Mouse (Mus musculus) lung, embryonic 14.5 days (tissue): Measurements from ENCODE around the gene Tfe3. TPM values are rescaled to one million over a fixed set of nuclear protein-coding genes. Genes with fewer than 3 reads are reported as not detected.

Experiments used
- ATAC-seq: fragments of 200-750 bp; cut with Nextera tagmentation; 2 replicates; pipeline ENCODE4 v1.8.0; 2017; ENCODE audit warnings: mild to moderate bottlenecking, moderate TSS enrichment, moderate library complexity; ENCODE audit not compliant: insufficient read depth
- DNase-seq: peaks from one replicate; pipeline ENCODE4 v3.0.0-alpha.2; 2015
- H3K27ac ChIP-seq: fragments of 300-500 bp; sonication (generic); 2 replicates; pipeline ENCODE4 v1.5.1; 2014; ENCODE audit warnings: low read depth, mild to moderate bottlenecking, moderate library complexity
- H3K27me3 ChIP-seq: fragments of 300-500 bp; sonication (generic); 2 replicates; pipeline ENCODE4 v1.6.1; 2014; ENCODE audit warnings: low read length, control low read depth; ENCODE audit not compliant: insufficient read depth
- H3K36me3 ChIP-seq: fragments of 300-500 bp; sonication (generic); 2 replicates; pipeline ENCODE4 v1.6.1; 2014; ENCODE audit warnings: control low read depth; ENCODE audit not compliant: insufficient read depth
- H3K4me1 ChIP-seq: fragments of 300-500 bp; sonication (generic); 2 replicates; pipeline ENCODE4 v1.6.1; 2014; ENCODE audit warnings: antibody characterized with exemption, control low read depth; ENCODE audit not compliant: insufficient read depth
- H3K4me2 ChIP-seq: fragments of 300-500 bp; sonication (generic); 2 replicates; pipeline ENCODE4 v1.6.1; 2014; ENCODE audit warnings: mild to moderate bottlenecking
- H3K4me3 ChIP-seq: fragments of 300-500 bp; sonication (generic); 2 replicates; pipeline ENCODE4 v1.5.1; 2014; ENCODE audit warnings: low read depth, low read length
- H3K9ac ChIP-seq: fragments of 300-500 bp; sonication (generic); 2 replicates; pipeline ENCODE4 v1.6.1; 2014
- H3K9me3 ChIP-seq: fragments of 300-500 bp; sonication (generic); 2 replicates; pipeline ENCODE4 v1.6.1; 2016; ENCODE audit warnings: low read depth, low read length, control low read depth
- CTCF ChIP-seq: IDR thresholded peaks from 2 replicates; pipeline ENCODE4 v1.5.1; 2016; ENCODE audit warnings: antibody characterized with exemption, low read depth
- WGBS: fragments of 180-500 bp; shearing (Covaris S2); extraction: QIAGEN DNeasy Blood & Tissue Kit; methylation state at CpG from one replicate; pipeline ENCODE4 v1.1.7; 2014; 5-methylcytosine and 5-hydroxymethylcytosine counted together
- polyA plus RNA-seq: library from polyadenylated mRNA; unstranded; fragments of >200 nt; fragmentation: Nextera tagmentation; extraction: Ambion mirVana; gene quantifications from 2 replicates; pipeline ENCODE4 v1.2.1, GENCODE M21; 2014

Gene Tfe3
- polyA plus RNA-seq, 1 experiment from 2014 or later = 22.5 TPM

DNA sequence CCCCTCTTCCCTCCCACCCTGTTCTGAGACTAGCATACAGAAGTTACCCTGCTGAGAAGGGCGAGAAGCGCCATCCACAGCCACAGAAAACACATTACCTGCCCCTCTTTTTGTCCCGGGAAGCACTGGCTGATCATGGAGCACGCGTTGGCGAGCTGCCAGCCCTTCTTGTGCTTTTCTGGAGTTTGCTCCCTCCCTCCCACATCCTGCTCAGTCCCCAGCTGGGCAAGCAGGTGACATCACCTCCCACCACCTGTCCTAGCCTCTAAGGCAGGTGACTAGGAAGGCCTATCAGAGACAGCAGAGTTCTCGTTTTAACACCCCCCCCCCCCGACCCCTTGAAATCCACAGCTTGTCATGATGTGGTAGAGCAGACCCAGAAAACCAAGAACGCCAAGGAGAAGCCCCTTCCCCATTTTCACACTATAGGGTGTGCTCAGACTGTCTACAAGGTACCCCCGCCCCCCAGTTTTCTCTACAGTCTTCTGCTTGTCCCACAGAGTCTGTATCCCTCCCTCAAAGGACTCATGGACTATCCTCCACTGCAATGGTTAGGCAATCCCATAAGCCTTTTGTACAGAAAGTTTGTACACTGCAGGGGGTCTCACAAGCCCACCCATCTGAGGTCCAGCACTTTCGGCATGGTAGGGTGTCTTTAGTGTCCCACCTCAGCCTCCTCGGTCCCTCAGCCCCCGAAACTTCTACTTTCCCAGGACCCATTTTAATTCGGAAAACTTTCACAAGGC, 22.9 kb upstream of the Tfe3 start:
- Histone ChIP-seq H3K27ac (peak overlapping the region; percentile 65), H3K4me3 (peak overlapping the region; percentile 15; the same call in 1 of the 2 replicates), H3K4me2 (peak overlapping the region; percentile 41), H3K9me3 (no peaks in the 10 kb centered on the region), H3K36me3 (peaks cover 8% of the 10 kb centered on the region; the same call in 1 of the 2 replicates), H3K27me3 (no peaks in the 10 kb centered on the region), H3K4me1 (no peaks in the 10 kb centered on the region), H3K9ac (no peak overlapping the region)
- peak; percentile 79 for ATAC-seq
- 47% methylated on average over 14 of the region's 14 CpGs for WGBS
- TF ChIP-seq CTCF = no peak
- DNase-seq = peak; percentile 77

DNA sequence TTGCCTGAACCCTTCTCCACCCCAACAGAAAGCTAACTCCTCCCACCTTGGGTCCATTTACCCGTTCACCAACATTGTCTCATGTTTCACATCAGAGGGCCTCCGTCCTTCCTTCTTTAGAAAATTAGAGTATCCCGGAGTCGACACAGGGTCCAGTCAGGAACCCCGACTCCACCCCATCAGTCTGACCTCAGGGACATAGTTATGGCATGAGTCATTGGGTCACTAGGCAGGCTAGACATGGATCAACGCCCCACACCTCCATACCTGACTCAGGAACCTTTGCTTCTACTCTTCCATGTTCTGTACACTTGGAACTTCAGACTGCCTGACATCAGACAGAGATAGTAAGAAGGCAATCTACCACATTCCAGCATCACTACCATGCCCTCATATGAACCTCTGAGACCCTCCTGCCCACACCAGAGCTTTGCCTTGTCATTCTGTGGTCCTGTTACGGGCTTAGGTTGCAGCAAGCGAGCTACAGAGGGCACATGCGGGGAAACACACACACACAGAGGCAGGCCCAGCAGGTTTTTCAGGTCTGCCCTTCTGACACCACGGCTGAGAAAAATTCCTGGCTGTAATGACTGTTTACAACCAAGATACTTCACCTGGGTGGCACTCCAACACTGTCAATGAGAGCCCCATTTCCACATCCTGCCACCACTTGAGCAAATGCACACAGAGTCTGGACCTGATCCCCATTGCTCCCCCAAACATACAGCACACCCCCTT, 22.1 kb upstream of the Tfe3 start:
- H3K4me1 ChIP-seq = no peaks in the 10 kb centered on the region
- H3K4me2 ChIP-seq = peak overlapping the region; percentile 41
- H3K36me3 ChIP-seq = peaks cover 4% of the 10 kb centered on the region; the same call in 1 of the 2 replicates
- H3K27ac ChIP-seq = peak overlapping the region; percentile 63
- H3K27me3 ChIP-seq = no peaks in the 10 kb centered on the region
- H3K4me3 ChIP-seq = peak overlapping the region; percentile 4; the same call in 1 of the 2 replicates
- no peak for TF ChIP-seq CTCF
- WGBS = 46% methylated on average over 10 of the region's 10 CpGs
- no peaks in the 10 kb centered on the region for H3K9me3 ChIP-seq
- DNase-seq (peak; percentile 58), ATAC-seq (peak; percentile 70)
- no peak overlapping the region; the same call in 1 of the 2 replicates for H3K9ac ChIP-seq

- WGBS = 66% methylated on average over 5 of the region's 5 CpGs
- peak overlapping the region; percentile 41 for H3K4me2 ChIP-seq
- no peak overlapping the region for H3K9ac ChIP-seq
- H3K27me3 ChIP-seq = no peaks in the 10 kb centered on the region
- no peak for DNase-seq
- no peak for ATAC-seq
- no peaks in the 10 kb centered on the region for H3K9me3 ChIP-seq
- peak overlapping the region; percentile 17 for H3K4me3 ChIP-seq
- H3K36me3 ChIP-seq = peaks cover 4% of the 10 kb centered on the region; the same call in 1 of the 2 replicates
- no peak for TF ChIP-seq CTCF
- H3K4me1 ChIP-seq = no peaks in the 10 kb centered on the region
- H3K27ac ChIP-seq = 0 out of 2 replicates have a peak overlapping the region, but pooled peaks have one; percentile 63
Measured at GRCm38 (mm10) chrX:7741103-7741502, 21.3 kb upstream of the Tfe3 start.

- Histone ChIP-seq H3K27ac (no peak overlapping the region), H3K27me3 (no peaks in the 10 kb centered on the region), H3K36me3 (no peaks in the 10 kb centered on the region), H3K4me2 (no peak overlapping the region), H3K4me1 (no peaks in the 10 kb centered on the region), H3K4me3 (no peak overlapping the region), H3K9ac (no peak overlapping the region), H3K9me3 (no peaks in the 10 kb centered on the region)
- WGBS = 55% methylated on average over 5 of the region's 5 CpGs
- no peak for ATAC-seq
- DNase-seq = no peak
- TF ChIP-seq CTCF = peak; percentile 30
Measured at GRCm38 (mm10) chrX:7743470-7743869, 18.9 kb upstream of the Tfe3 start.

DNA sequence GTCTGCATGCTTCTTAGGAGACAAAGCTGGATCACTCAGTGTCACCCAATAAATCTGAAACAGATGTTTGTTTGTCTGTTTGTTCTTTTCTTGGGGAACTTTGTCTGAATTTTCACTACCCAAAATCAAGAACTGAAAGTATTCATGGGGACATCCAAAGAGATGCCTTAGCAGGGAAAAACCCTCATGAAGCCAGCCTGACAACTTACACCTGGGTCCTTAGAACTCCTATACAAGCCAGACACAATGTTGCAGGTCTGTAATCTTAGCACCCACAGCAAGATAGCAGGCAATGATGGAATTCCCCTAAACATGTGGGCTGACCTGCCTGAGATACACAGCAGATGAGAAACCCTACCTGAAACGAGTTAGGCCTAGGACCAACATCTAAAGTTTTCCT, 17.4 kb upstream of the Tfe3 start:
- WGBS = 36% methylated on average over 1 of the region's 1 CpGs
- DNase-seq = no peak

DNA sequence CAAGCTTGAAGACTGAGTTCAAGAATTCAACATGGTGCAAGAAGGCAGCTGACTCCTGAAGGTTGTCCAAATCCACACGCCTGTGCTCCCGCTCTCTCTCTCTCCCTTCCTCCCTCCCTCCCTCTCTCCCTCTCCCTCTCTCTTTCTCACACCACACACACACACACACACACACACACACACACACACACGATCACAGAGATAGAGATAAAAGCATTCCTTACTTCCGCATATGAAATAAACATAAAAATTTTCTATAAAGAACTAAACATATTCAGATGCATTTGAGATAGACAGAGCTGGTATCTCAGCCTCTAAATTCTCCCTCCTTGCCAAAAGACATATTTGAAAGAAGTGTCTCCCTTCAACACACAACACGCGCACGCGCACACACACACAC, 16.9 kb upstream of the Tfe3 start:
- Histone ChIP-seq H3K4me2 (no peak overlapping the region), H3K27ac (no peak overlapping the region), H3K27me3 (no peaks in the 10 kb centered on the region), H3K4me3 (no peak overlapping the region), H3K9me3 (no peaks in the 10 kb centered on the region), H3K4me1 (no peaks in the 10 kb centered on the region), H3K9ac (no peak overlapping the region), H3K36me3 (no peaks in the 10 kb centered on the region)
- WGBS = 82% methylated on average over 8 of the region's 8 CpGs
- no peak for ATAC-seq
- DNase-seq = no peak
- no peak for TF ChIP-seq CTCF

More for the DNA sequence above, 17.4 kb upstream of the Tfe3 start:
- Histone ChIP-seq H3K4me1 (no peaks in the 10 kb centered on the region), H3K36me3 (no peaks in the 10 kb centered on the region), H3K9ac (no peak overlapping the region), H3K4me2 (no peak overlapping the region), H3K27ac (no peak overlapping the region), H3K4me3 (no peak overlapping the region), H3K27me3 (no peaks in the 10 kb centered on the region), H3K9me3 (no peaks in the 10 kb centered on the region)
- TF ChIP-seq CTCF = no peak
- ATAC-seq = no peak

DNA sequence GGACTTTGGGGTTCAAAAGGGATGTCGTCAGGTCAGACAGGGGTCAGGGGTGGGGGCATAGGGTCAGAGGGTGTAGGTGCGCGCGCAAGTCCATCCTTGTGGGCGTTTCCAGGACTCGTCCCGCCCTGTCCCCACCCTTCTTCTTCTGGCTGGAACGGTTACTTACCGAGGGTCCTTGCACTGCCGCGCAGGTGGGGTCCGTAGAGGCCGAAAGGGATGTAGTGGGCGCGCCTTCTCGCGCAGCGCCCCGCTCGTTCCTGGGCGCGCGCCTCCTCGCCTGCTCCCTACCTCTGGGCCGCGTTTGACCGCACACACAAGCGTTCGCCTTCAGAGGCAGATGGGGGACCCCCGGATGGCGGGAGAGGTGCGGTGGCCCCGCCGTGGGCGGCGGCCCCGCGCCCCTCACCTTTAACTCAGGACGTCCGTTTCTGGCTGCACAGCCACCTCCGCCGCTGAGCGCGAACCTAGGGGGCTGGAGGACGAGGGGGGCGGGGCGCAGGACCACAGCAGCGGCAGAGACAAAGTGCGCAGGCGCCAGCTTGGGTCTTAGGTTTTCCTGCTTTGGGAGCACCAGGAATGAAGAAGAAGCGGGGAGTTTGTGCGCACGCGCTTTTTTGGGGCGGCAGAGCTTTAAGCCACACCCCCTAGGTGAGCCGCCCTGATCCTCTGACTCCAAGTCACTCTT, 11.8 kb upstream of the Tfe3 start, which contains the start of gene Ccdc120:
Gene Ccdc120 (minus strand): TSS at position 474 of the 685 bp plus-strand sequence.
- WGBS = 7% methylated on average over 53 of the region's 56 CpGs
- ATAC-seq = peak; percentile 86

More for the DNA sequence above, 11.8 kb upstream of the Tfe3 start, which contains the start of gene Ccdc120:
- peak within 1 kb of the TSS; percentile 65 for H3K9ac ChIP-seq
- no peaks in the 10 kb centered on the region for H3K4me1 ChIP-seq
- TF ChIP-seq CTCF = no peak
- H3K9me3 ChIP-seq = no peaks in the 10 kb centered on the region
- peak within 1 kb of the TSS; percentile 57 for H3K4me3 ChIP-seq
- H3K4me2 ChIP-seq = peak within 1 kb of the TSS; percentile 61
- DNase-seq = peak; percentile 90
- no peak within 1 kb of the TSS for H3K27ac ChIP-seq
- H3K27me3 ChIP-seq = no peaks in the 10 kb centered on the region
- no peaks in the 10 kb centered on the region for H3K36me3 ChIP-seq
